Mouse (Mus musculus) forebrain, embryonic 14.5 days (tissue): Measurements from ENCODE around the gene Trex2. TPM values are rescaled to one million over a fixed set of nuclear protein-coding genes. Genes with fewer than 3 reads are reported as not detected.

Source experiments
- ATAC-seq: fragments of 200-750 bp; cut with Nextera tagmentation; 2 replicates; pipeline ENCODE4 v1.8.0; 2017; ENCODE audit warnings: mild to moderate bottlenecking, moderate library complexity
- DNase-seq: peaks from one replicate; pipeline ENCODE4 v3.0.0-alpha.2; 2015; ENCODE audit warnings: low spot score
- H3K27ac ChIP-seq: fragments of 300-500 bp; sonication (generic); 2 replicates; pipeline ENCODE4 v1.5.1; 2014; ENCODE audit warnings: low read depth, mild to moderate bottlenecking, control low read depth, low read length, moderate library complexity
- H3K27me3 ChIP-seq: fragments of 300-500 bp; sonication (generic); replicated peaks from 2 replicates; pipeline ENCODE4 v1.6.1; 2014; ENCODE audit warnings: low read length, control low read depth, mixed read lengths; ENCODE audit not compliant: control insufficient read depth, insufficient read depth
- H3K36me3 ChIP-seq: fragments of 300-500 bp; sonication (generic); 2 replicates; pipeline ENCODE4 v1.6.1; 2014; ENCODE audit warnings: low read length, control low read depth; ENCODE audit not compliant: control insufficient read depth, insufficient read depth
- H3K4me1 ChIP-seq: fragments of 300-500 bp; sonication (generic); 2 replicates; pipeline ENCODE4 v1.6.1; 2014; ENCODE audit warnings: antibody characterized with exemption, low read length, control low read depth; ENCODE audit not compliant: control insufficient read depth, insufficient read depth
- H3K4me2 ChIP-seq: fragments of 300-500 bp; sonication (generic); 2 replicates; pipeline ENCODE4 v1.6.1; 2014; ENCODE audit warnings: mild to moderate bottlenecking, control low read depth, low read length
- H3K4me3 ChIP-seq: fragments of 300-500 bp; sonication (generic); 2 replicates; pipeline ENCODE4 v1.5.1; 2014; ENCODE audit warnings: low read depth, low read length, control low read depth
- H3K9ac ChIP-seq: fragments of 300-500 bp; sonication (generic); 2 replicates; pipeline ENCODE4 v1.6.1; 2014; ENCODE audit warnings: mild to moderate bottlenecking, low read length, control low read depth, moderate library complexity
- H3K9me3 ChIP-seq: fragments of 300-500 bp; sonication (generic); replicated peaks from 2 replicates; pipeline ENCODE4 v1.6.1; 2016; ENCODE audit warnings: low read length, control low read depth, mixed read lengths; ENCODE audit not compliant: control insufficient read depth
- WGBS: fragments of 180-500 bp; shearing (Covaris S2); extraction: QIAGEN DNeasy Blood & Tissue Kit; methylation state at CpG from one replicate; pipeline ENCODE4 v1.1.7; 2014; 5-methylcytosine and 5-hydroxymethylcytosine counted together
- polyA plus RNA-seq: library from polyadenylated mRNA; unstranded; fragments of >200 nt; fragmentation: Nextera tagmentation; extraction: Ambion mirVana; gene quantifications from 2 replicates; pipeline ENCODE4 v1.2.1, GENCODE M21; 2014

The Trex2 gene
- polyA plus RNA-seq: not detected in 2 replicates

DNA sequence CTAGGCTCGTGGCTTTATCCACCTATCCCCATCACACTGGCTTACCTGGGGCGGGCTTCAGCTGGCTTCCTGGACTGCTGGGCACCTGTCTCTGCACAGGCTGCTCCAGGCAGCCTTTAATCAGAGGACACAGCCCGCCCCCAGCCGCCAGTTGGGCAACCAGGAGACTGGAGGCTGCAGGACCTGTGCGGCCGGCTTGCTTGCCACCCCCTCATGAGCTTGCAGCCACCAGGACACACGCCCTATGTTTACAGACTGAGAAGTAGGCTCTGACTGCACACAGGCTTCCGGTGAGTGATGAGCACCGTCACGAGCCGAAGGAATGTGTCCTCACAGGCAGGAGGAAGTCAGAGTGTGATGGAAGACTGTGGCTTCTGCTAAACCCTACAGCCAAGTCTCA lies at the start of gene Trex2:
Gene Trex2 (minus strand): TSS at position 93 of the 400 bp plus-strand sequence.
- Histone ChIP-seq H3K9me3 (no peaks in the 10 kb centered on the region), H3K9ac (no peak within 1 kb of the TSS), H3K4me1 (no peaks in the 10 kb centered on the region), H3K4me3 (no peak within 1 kb of the TSS), H3K4me2 (no peak within 1 kb of the TSS), H3K27ac (no peak within 1 kb of the TSS), H3K36me3 (peaks cover 9% of the 10 kb centered on the region; the same call in 1 of the 2 replicates), H3K27me3 (no peaks in the 10 kb centered on the region)
- ATAC-seq (no peak), DNase-seq (no peak)
- 78% methylated on average over 11 of the region's 11 CpGs for WGBS

GRCm38 (mm10) chrX:73484870-73485269 lies 49.7 kb upstream of the Trex2 start:
- ATAC-seq: no peak
- H3K36me3 ChIP-seq: no peaks in the 10 kb centered on the region
- no peaks in the 10 kb centered on the region for H3K27me3 ChIP-seq
- H3K9me3 ChIP-seq: no peaks in the 10 kb centered on the region
- H3K4me1 ChIP-seq: no peaks in the 10 kb centered on the region
- no peak overlapping the region for H3K4me2 ChIP-seq
- DNase-seq: no peak
- no peak overlapping the region for H3K9ac ChIP-seq
- WGBS: 86% methylated on average over 4 of the region's 4 CpGs
- H3K4me3 ChIP-seq: no peak overlapping the region
- H3K27ac ChIP-seq: no peak overlapping the region

DNA sequence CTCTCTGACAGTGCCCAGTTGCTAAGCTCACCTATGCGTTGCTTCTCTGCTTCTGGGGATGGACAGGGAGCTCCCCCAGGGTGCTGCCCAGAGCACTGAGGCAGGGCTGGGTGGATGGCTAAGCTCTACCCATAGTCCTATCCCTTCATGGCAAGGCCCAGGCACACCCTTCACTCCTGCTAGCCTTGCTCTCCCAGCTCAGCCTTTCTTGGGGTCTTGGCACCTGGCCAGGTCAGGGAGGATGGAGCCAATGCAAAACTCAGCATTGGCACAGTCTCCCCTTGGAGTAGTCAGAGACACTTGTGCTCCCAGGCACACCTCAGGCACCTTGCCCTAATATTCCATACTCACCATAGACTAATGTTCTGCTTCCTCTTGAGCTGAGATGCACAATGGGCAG lies 48.9 kb upstream of the Trex2 start:
- no peak overlapping the region for H3K4me2 ChIP-seq
- no peak overlapping the region for H3K4me3 ChIP-seq
- H3K4me1 ChIP-seq: no peaks in the 10 kb centered on the region
- H3K9ac ChIP-seq: no peak overlapping the region
- no peaks in the 10 kb centered on the region for H3K9me3 ChIP-seq
- WGBS: 89% methylated on average over 1 of the region's 1 CpGs
- no peak for ATAC-seq
- DNase-seq: peak; percentile 8
- H3K36me3 ChIP-seq: no peaks in the 10 kb centered on the region
- no peaks in the 10 kb centered on the region for H3K27me3 ChIP-seq
- no peak overlapping the region for H3K27ac ChIP-seq

- H3K4me3 ChIP-seq: no peak within 1 kb of the TSS
- no peak within 1 kb of the TSS for H3K9ac ChIP-seq
- H3K27me3 ChIP-seq: no peaks in the 10 kb centered on the region
- 43% methylated on average over 14 of the region's 14 CpGs for WGBS
- H3K27ac ChIP-seq: no peak within 1 kb of the TSS
- H3K4me1 ChIP-seq: no peaks in the 10 kb centered on the region
- no peaks in the 10 kb centered on the region for H3K9me3 ChIP-seq
- H3K36me3 ChIP-seq: no peaks in the 10 kb centered on the region
- no peak within 1 kb of the TSS for H3K4me2 ChIP-seq
- no peak for DNase-seq
- ATAC-seq: no peak
Observed at GRCm38 (mm10) chrX:73483484-73483810, 48.3 kb upstream of the Trex2 start, which contains the start of gene Bgn. TSS of gene Bgn (plus strand) at chrX:73483602.

GRCm38 (mm10) chrX:73482643-73483483 lies 47.7 kb upstream of the Trex2 start:
- Histone ChIP-seq H3K36me3 (no peaks in the 10 kb centered on the region), H3K4me3 (no peak overlapping the region), H3K27me3 (no peaks in the 10 kb centered on the region), H3K4me2 (no peak overlapping the region), H3K9me3 (no peaks in the 10 kb centered on the region), H3K27ac (no peak overlapping the region), H3K4me1 (no peaks in the 10 kb centered on the region), H3K9ac (no peak overlapping the region)
- DNase-seq (no peak), ATAC-seq (no peak)
- 28% methylated on average over 4 of the region's 4 CpGs for WGBS

- ATAC-seq: no peak
Observed at GRCm38 (mm10) chrX:73480334-73480733, 45.2 kb upstream of the Trex2 start.

GRCm38 (mm10) chrX:73479656-73480055 lies 44.5 kb upstream of the Trex2 start:
- no peak for DNase-seq
- Histone ChIP-seq H3K9me3 (no peaks in the 10 kb centered on the region), H3K4me1 (no peaks in the 10 kb centered on the region), H3K4me2 (no peak overlapping the region), H3K27me3 (no peaks in the 10 kb centered on the region), H3K36me3 (no peaks in the 10 kb centered on the region), H3K27ac (no peak overlapping the region), H3K9ac (no peak overlapping the region), H3K4me3 (no peak overlapping the region)
- no peak for ATAC-seq

More at GRCm38 (mm10) chrX:73480334-73480733, 45.2 kb upstream of the Trex2 start:
- Histone ChIP-seq H3K4me3 (no peak overlapping the region), H3K4me1 (no peaks in the 10 kb centered on the region), H3K9me3 (no peaks in the 10 kb centered on the region), H3K27ac (no peak overlapping the region), H3K4me2 (no peak overlapping the region), H3K9ac (no peak overlapping the region), H3K36me3 (no peaks in the 10 kb centered on the region), H3K27me3 (no peaks in the 10 kb centered on the region)
- 58% methylated on average over 2 of the region's 2 CpGs for WGBS
- no peak for DNase-seq

DNA sequence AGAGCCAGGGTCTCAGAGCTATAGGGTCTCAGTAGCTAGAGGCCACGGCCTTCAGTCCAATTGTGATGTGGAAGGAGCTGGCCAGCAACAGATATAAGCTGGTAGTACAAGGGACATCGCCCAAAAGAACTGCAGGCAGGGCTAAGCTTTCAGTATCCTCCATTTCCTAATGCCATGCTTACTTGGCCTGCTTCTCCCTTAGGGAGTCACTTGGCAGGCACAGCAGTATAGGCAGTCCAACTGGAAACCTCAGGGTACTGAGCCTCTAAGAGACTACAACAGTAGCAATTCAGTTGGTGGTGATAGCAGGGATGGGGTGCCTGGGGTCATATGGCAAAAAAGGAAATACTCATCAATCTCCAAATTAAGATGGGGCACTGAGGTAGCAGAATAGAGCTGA lies 42.4 kb upstream of the Trex2 start:
- Histone ChIP-seq H3K27me3 (no peaks in the 10 kb centered on the region), H3K36me3 (no peaks in the 10 kb centered on the region), H3K4me3 (no peak overlapping the region), H3K9ac (no peak overlapping the region), H3K27ac (no peak overlapping the region), H3K9me3 (no peaks in the 10 kb centered on the region), H3K4me2 (no peak overlapping the region), H3K4me1 (no peaks in the 10 kb centered on the region)
- 74% methylated on average over 2 of the region's 2 CpGs for WGBS
- ATAC-seq (no peak), DNase-seq (no peak)

DNA sequence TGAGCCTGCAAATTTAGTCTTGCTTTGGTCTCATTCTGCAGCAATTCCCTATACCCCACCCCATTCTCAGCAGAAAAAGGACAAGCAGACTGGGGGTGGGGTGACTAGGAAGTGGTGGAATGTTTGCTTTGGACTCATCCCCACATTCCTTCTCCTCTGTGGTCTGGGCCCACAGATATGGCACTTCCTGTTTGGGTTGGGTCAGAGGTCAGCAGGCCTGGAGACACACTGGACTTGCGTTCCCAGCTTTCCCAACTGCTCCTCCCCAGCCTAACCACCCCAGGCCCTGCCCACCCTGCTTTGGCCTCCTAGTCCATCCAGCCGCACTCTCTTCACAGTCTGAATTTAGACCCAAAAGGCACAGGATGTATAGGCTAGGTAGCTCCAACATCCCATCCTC lies 41.5 kb upstream of the Trex2 start:
- Histone ChIP-seq H3K9ac (no peak overlapping the region), H3K4me1 (no peaks in the 10 kb centered on the region), H3K36me3 (no peaks in the 10 kb centered on the region), H3K9me3 (no peaks in the 10 kb centered on the region), H3K4me2 (no peak overlapping the region), H3K27me3 (no peaks in the 10 kb centered on the region), H3K27ac (no peak overlapping the region), H3K4me3 (no peak overlapping the region)
- no peak for ATAC-seq
- WGBS: 89% methylated on average over 2 of the region's 2 CpGs
- no peak for DNase-seq
